Mouse (Mus musculus) G1E (cell line): Measurements from ENCODE around the gene Fam20a.

Source experiments
- CTCF ChIP-seq: IDR thresholded peaks from 2 replicates; pipeline ENCODE4 v1.5.1; 2012; ENCODE audit warnings: low read depth, low read length, inconsistent platforms, mixed read lengths
- GATA1 ChIP-seq: IDR thresholded peaks from 2 replicates; pipeline ENCODE4 v1.6.1; 2012; ENCODE audit warnings: borderline replicate concordance, low read length, inconsistent platforms, mixed read lengths
- GATA2 ChIP-seq: IDR thresholded peaks from 2 replicates; pipeline ENCODE4 v1.6.1; 2012; ENCODE audit warnings: low read depth, low read length, inconsistent platforms, borderline replicate concordance
- POLR2AphosphoS5 ChIP-seq: IDR thresholded peaks from 2 replicates; pipeline ENCODE4 v1.6.1; 2012; ENCODE audit warnings: low read depth, low read length, inconsistent platforms; ENCODE audit not compliant: insufficient replicate concordance
- TAL1 ChIP-seq: conservative IDR thresholded peaks from 2 replicates; pipeline ENCODE4 v1.6.1; 2012; ENCODE audit warnings: low read depth, low read length, inconsistent platforms, mixed read lengths

DNA sequence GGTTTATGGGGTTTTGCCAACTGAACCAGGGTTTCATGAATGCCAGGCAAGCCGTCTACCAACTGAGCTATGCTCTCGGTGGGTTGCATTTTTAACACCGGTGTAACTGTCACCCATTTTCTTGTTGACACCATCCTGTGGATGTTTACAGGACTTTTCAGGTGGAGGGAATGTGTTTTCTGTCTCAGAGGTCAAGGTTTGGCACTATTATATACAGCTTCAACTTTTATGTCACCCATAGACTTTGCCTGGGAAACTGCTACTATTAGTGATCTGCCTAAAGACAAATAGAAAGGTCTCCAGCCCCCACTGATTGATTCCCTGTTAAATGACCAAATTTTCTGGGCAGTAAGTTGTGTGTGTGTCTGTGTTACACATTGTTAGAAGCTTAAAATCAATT, 2.7 kb downstream of the Fam20a start:
- TF ChIP-seq CTCF (no peak), TAL1 (no peak), GATA1 (no peak), POLR2AphosphoS5 (no peak), GATA2 (no peak)
